Mouse (Mus musculus) forebrain, embryonic 15.5 days (tissue): Measurements from ENCODE around the gene Gal3st2. TPM values are rescaled to one million over a fixed set of nuclear protein-coding genes. Genes with fewer than 3 reads are reported as not detected.
"Not testable (repeated sequence)": the region's sequence is repeated elsewhere in the genome, so short reads cannot be mapped to it uniquely, and the experiment has no call there.

Experiments
- ATAC-seq: fragments of 200-750 bp; cut with Nextera tagmentation; replicated peaks from 2 replicates; pipeline ENCODE4 v1.8.0; 2017; ENCODE audit warnings: mild to moderate bottlenecking, moderate TSS enrichment, moderate library complexity
- H3K27ac ChIP-seq: fragments of 300-500 bp; sonication (generic); replicated peaks from 2 replicates; pipeline ENCODE4 v1.5.1; 2015; ENCODE audit warnings: mild to moderate bottlenecking, inconsistent platforms
- H3K27me3 ChIP-seq: fragments of 300-500 bp; sonication (generic); 2 replicates; pipeline ENCODE4 v1.6.1; 2015; ENCODE audit warnings: inconsistent platforms
- H3K36me3 ChIP-seq: fragments of 300-500 bp; sonication (generic); 2 replicates; pipeline ENCODE4 v1.6.1; 2015; ENCODE audit warnings: mild to moderate bottlenecking, inconsistent platforms
- H3K4me1 ChIP-seq: fragments of 300-500 bp; sonication (generic); 2 replicates; pipeline ENCODE4 v1.6.1; 2015; ENCODE audit warnings: inconsistent platforms
- H3K4me2 ChIP-seq: fragments of 300-500 bp; sonication (generic); replicated peaks from 2 replicates; pipeline ENCODE4 v1.6.1; 2015; ENCODE audit warnings: mild to moderate bottlenecking, inconsistent platforms
- H3K4me3 ChIP-seq: fragments of 300-500 bp; sonication (generic); 2 replicates; pipeline ENCODE4 v1.5.1; 2015; ENCODE audit warnings: mild to moderate bottlenecking, inconsistent platforms
- H3K9ac ChIP-seq: fragments of 300-500 bp; sonication (generic); replicated peaks from 2 replicates; pipeline ENCODE4 v1.6.1; 2015; ENCODE audit warnings: mild to moderate bottlenecking, inconsistent platforms
- H3K9me3 ChIP-seq: fragments of 300-500 bp; sonication (generic); 2 replicates; pipeline ENCODE4 v1.6.1; 2016; ENCODE audit warnings: inconsistent platforms
- WGBS: fragments of 180-500 bp; shearing (Covaris S2); methylation state at CpG from one replicate; pipeline ENCODE4 v1.1.7; 2015; ENCODE audit warnings: mixed read lengths; 5-methylcytosine and 5-hydroxymethylcytosine counted together
- polyA plus RNA-seq: library from polyadenylated mRNA; unstranded; fragments of >200 nt; fragmentation: Nextera tagmentation; extraction: Ambion mirVana; gene quantifications from 2 replicates; pipeline ENCODE4 v1.2.1, GENCODE M21; 2015

Gene Gal3st2
- not detected in 2 replicates for polyA plus RNA-seq

DNA sequence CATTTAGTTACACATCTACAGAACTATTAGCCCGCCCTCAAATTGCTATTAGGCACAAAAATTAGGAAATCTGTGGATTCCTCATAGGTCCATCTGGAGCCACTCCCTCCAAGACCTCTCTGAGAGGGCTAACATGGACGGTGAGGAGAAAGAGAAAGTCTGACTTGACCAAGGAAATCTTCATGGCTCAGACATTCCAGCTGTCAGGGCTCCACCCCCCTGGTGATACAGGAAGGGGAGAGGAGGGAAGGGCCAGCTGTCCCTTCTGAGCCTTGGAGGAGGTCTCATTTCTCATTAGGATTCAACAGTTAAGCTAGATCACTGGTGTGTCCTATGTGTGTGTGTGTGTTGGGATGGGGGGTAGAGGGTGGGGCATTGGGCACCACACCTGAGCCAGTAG lies at the start of gene Gal3st2:
Gene Gal3st2 (plus strand): TSS at position 259 of the 400 bp plus-strand sequence.
- not testable (repeated sequence) for ATAC-seq, H3K36me3 ChIP-seq, H3K4me1 ChIP-seq, H3K9me3 ChIP-seq, H3K4me2 ChIP-seq, H3K27ac ChIP-seq, H3K4me3 ChIP-seq, H3K27me3 ChIP-seq, H3K9ac ChIP-seq
- WGBS = 66% methylated on average over 2 of the region's 2 CpGs

DNA sequence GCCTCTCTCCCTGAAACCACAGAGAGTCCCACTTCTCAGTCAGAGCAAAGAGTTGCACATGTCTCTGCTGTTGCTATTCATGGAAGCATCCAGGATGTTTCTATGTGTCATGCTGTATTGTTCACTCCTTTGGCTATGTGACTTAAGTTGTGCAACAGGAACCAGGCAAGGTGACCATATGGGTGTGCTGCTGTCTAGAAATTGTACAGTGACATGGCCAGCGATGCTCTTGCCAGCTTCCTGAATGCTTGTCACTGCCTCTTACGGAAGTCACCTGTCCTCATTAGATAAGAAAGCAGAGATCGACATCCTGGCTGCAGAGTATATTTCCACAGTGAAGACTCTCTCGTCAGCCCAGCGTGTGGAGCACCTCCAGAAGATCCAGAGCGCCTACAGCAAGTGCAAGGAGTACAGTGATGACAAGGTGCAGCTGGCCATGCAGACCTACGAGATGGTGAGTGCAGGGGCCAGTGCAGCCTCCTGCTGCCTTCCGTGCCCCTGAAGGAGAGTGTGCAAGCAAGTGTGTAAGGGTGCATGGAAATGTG lies 49.5 kb upstream of the Gal3st2 start:
- Histone ChIP-seq H3K36me3 (peaks cover 72% of the 10 kb centered on the region), H3K9ac (no peak overlapping the region), H3K9me3 (no peaks in the 10 kb centered on the region), H3K27ac (no peak overlapping the region), H3K27me3 (no peaks in the 10 kb centered on the region), H3K4me3 (no peak overlapping the region), H3K4me2 (no peak overlapping the region), H3K4me1 (no peaks in the 10 kb centered on the region)
- 97% methylated on average over 8 of the region's 8 CpGs for WGBS
- no peak for ATAC-seq

DNA sequence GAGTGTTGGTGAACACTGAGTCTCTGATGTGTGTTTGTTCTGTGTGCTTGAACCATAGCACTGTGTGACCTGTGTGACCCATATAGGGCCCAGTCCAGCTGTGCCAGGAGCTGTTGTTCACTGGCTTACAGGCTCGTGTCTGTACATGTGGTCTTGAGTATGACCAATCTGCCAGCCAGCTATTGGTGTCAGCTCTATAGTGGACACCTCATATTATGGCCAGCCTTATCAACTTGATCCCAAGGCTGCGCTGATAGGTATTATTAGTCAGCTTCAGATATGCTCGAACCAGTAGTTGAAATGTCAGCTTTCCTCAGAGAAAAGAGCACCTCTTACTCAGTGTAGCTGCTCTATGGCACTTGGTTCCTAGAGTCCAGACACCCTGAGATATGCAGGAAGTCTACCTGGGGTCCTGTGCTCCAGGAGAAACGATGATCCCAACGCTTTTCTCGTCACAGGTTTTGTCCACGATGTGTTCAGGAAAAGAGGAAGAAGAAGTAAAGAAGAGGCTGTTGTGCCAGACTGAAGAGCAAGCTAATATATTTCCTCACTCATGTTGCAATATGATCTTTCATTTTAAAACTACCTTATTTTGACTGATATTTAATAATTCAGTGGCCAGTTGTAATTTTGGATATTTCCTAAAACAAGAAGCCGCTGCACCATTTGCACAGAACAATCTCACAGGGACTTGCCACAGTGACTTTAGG lies 43.1 kb upstream of the Gal3st2 start:
- Histone ChIP-seq H3K4me3 (no peak overlapping the region), H3K27me3 (no peaks in the 10 kb centered on the region), H3K36me3 (peaks cover 62% of the 10 kb centered on the region), H3K9ac (no peak overlapping the region), H3K4me1 (no peaks in the 10 kb centered on the region), H3K9me3 (no peaks in the 10 kb centered on the region), H3K27ac (no peak overlapping the region), H3K4me2 (no peak overlapping the region)
- no peak for ATAC-seq
- WGBS = 95% methylated on average over 8 of the region's 8 CpGs

DNA sequence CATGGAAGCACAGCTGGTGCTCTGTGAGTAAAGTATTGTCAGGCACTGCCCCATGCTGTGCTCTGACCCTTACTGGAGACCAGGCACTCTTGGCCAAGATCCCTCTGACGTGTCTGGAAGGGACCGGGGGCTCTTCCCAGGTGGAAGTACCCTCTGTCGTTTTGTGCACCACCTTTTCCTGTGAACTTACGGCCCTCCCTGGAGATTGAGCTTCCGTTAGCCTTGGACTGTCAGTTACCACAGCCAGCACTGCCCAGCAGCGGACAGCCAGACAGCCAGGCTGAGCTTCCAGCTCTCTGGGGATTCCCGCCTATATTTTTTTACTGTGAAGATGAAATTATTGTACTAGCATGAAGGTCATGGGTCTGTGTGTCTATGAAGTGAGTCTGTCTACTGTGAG lies 42.4 kb upstream of the Gal3st2 start:
- no peak overlapping the region for H3K4me2 ChIP-seq
- WGBS = 90% methylated on average over 7 of the region's 7 CpGs
- no peaks in the 10 kb centered on the region for H3K27me3 ChIP-seq
- no peak overlapping the region for H3K27ac ChIP-seq
- H3K9ac ChIP-seq = no peak overlapping the region
- no peaks in the 10 kb centered on the region for H3K4me1 ChIP-seq
- H3K36me3 ChIP-seq = peaks cover 55% of the 10 kb centered on the region
- H3K9me3 ChIP-seq = no peaks in the 10 kb centered on the region
- H3K4me3 ChIP-seq = no peak overlapping the region
- ATAC-seq = no peak

DNA sequence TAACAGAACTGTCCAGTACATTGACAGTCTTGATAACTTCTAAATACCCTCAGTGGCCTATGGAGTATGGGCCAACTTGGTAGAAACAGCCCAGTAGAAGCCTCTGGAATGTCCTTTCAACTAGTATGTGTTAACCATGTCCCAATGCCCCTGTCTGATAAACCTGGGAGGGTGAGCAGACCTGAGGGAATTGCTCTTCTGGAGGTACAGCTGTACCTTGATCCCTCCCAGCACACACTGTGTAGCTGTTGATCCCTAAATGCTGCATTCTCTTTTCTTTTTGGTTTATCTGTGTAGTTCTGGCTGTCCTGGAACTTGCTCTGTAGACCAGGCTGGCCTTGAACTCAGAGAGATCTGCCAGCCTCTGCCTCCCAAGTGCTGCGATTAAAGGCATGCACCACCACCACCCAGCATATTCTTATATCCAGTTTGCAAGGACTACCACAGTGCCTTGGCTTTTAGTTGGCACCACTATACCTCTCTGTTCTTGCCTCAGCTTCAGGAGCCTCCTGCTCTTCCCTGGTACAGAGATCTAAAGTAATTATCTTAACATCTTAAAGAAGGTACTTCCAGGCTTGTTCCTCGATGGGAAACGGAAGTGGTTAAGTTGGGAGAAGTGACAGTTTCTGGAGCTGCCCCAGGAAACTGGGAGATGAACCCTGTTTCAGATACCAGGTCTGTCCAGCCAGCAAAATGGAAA lies 37.2 kb upstream of the Gal3st2 start:
- Histone ChIP-seq H3K4me1 (peaks cover 17% of the 10 kb centered on the region), H3K27ac (peak overlapping the region; percentile 96), H3K4me2 (no peak overlapping the region), H3K9ac (peak overlapping the region; percentile 61), H3K4me3 (peak overlapping the region; percentile 61; the same call in 1 of the 2 replicates), H3K36me3 (peaks cover 13% of the 10 kb centered on the region), H3K27me3 (no peaks in the 10 kb centered on the region), H3K9me3 (no peaks in the 10 kb centered on the region)
- no peak for ATAC-seq
- 81% methylated on average over 3 of the region's 3 CpGs for WGBS

DNA sequence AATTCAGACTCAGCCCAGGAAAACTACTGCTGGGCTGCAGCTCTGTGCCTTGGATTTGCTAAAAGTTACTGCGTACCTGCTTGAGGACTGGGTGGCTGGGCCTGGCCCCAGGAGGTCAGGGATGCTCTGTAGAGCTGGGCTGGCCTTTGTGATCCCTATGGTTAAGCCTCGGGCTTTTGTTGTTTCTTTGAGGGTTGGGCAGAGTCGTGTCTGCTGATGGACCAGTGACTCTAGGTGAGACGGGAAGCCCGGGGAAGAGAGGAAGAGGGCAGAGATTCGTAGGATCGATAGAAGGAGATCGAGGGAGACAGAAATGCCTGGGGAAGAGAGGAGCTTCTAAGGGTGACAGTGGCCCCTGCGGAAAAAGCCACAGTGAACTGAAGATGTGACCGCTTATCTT lies 36.5 kb upstream of the Gal3st2 start, which contains the start of gene D2hgdh:
Gene D2hgdh (plus strand): TSS at position 301 of the 400 bp plus-strand sequence.
- WGBS = 4% methylated on average over 10 of the region's 10 CpGs
- peak within 1 kb of the TSS; percentile 61 for H3K9ac ChIP-seq
- H3K27ac ChIP-seq = peak within 1 kb of the TSS; percentile 96
- H3K4me2 ChIP-seq = peak within 1 kb of the TSS; percentile 78
- H3K36me3 ChIP-seq = peaks cover 6% of the 10 kb centered on the region
- H3K4me1 ChIP-seq = peaks cover 17% of the 10 kb centered on the region
- H3K4me3 ChIP-seq = peak within 1 kb of the TSS; percentile 61
- no peaks in the 10 kb centered on the region for H3K27me3 ChIP-seq
- H3K9me3 ChIP-seq = no peaks in the 10 kb centered on the region
- ATAC-seq = peak; percentile 15

DNA sequence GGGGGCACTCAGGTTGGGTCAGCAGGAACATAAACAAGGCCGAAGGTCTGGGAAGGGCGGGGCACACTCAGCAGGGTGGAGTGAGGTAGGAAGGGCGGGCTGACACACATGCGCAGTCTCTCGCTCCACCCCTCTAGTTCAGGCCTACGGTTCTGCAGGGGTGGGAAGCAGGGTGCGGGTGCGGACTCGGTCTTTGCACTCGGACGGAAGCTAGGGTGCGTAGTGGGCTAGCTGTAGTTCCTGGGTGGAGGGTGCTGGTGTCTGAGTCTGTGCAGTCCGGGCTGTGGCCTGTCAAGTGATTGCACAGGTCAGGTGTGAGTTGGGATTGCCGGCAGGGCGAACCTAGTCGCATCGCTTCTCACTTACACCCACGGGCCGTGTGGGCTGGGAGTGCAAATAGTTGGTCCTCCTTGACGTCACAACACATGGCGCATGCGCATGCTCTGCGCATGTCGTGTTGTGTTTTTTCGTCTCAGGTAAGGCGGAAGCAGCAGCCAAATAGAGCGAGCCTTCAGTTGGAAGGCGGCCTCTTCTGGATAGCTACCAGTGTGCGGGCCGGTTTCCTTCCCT lies 35.9 kb upstream of the Gal3st2 start:
- H3K9me3 ChIP-seq = no peaks in the 10 kb centered on the region
- H3K27me3 ChIP-seq = no peaks in the 10 kb centered on the region
- peaks cover 4% of the 10 kb centered on the region; the same call in 1 of the 2 replicates for H3K36me3 ChIP-seq
- ATAC-seq = peak; percentile 97
- H3K9ac ChIP-seq = peak overlapping the region; percentile 61
- peak overlapping the region; percentile 96 for H3K27ac ChIP-seq
- H3K4me1 ChIP-seq = peaks cover 17% of the 10 kb centered on the region
- WGBS = under 1% methylated on average over 30 of the region's 30 CpGs
- H3K4me2 ChIP-seq = peak overlapping the region; percentile 78
- H3K4me3 ChIP-seq = peak overlapping the region; percentile 61

DNA sequence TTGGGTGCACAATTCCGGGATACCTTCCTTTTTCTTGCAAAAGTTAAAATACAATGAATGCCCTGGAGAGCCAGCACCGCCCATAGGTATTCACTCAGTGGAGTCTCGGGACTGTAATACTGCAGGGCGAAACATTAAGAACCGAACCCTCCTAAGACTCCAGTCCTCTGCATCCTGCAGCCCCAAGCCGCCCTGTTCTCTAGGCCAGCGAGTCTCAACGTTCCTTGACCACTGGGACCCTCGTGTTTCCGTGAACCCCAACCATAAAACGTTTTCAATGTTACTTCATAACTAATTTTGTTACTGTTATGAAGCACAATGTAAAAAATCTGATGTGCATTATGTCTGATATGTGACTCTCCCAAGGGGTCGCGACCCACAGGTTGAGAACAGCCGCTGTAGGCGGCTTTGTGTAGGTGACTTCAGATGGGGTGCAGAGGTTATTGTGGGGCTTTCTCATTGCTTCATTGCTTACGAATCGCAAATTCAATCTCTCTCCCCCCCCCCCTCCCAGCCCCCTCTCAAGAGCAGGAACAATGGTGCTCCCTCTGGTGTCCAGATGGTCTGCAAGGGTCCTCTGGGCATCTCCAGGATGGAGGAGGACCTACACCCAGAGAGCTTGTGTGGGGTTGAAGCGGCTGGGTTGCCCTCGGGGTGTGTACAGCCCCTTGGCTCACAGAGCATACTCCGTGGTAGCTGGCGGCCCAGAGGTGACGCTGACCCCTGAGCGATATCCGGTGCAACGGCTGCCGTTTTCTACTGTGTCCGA lies 35.2 kb upstream of the Gal3st2 start:
- H3K36me3 ChIP-seq = peaks cover 2% of the 10 kb centered on the region; the same call in 1 of the 2 replicates
- ATAC-seq = peak; percentile 60
- H3K4me1 ChIP-seq = peaks cover 17% of the 10 kb centered on the region
- peak overlapping the region; percentile 61 for H3K4me3 ChIP-seq
- no peaks in the 10 kb centered on the region for H3K9me3 ChIP-seq
- 45% methylated on average over 27 of the region's 27 CpGs for WGBS
- no peaks in the 10 kb centered on the region for H3K27me3 ChIP-seq
- peak overlapping the region; percentile 78 for H3K4me2 ChIP-seq
- H3K9ac ChIP-seq = peak overlapping the region; percentile 61
- peak overlapping the region; percentile 96 for H3K27ac ChIP-seq

DNA sequence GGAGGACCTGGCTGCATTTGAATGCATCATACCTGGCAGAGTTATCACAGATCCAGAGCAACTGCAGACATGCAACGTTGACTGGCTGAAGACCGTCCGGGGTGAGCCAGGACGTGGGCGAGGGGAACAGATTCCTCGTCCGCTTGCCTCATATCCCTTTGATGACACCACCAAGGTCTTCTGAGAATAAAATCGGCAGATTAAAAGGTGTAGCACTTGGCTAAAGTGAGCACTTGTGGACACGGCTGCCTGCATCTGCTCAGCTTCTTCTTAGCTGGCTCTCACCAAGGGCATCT lies 34.6 kb upstream of the Gal3st2 start:
- no peaks in the 10 kb centered on the region for H3K9me3 ChIP-seq
- peak overlapping the region; percentile 78 for H3K4me2 ChIP-seq
- no peak overlapping the region for H3K27ac ChIP-seq
- no peak overlapping the region for H3K9ac ChIP-seq
- no peak overlapping the region; the same call in 1 of the 2 replicates for H3K4me3 ChIP-seq
- peaks cover 17% of the 10 kb centered on the region for H3K4me1 ChIP-seq
- no peaks in the 10 kb centered on the region for H3K36me3 ChIP-seq
- 91% methylated on average over 9 of the region's 9 CpGs for WGBS
- no peak for ATAC-seq
- H3K27me3 ChIP-seq = no peaks in the 10 kb centered on the region

DNA sequence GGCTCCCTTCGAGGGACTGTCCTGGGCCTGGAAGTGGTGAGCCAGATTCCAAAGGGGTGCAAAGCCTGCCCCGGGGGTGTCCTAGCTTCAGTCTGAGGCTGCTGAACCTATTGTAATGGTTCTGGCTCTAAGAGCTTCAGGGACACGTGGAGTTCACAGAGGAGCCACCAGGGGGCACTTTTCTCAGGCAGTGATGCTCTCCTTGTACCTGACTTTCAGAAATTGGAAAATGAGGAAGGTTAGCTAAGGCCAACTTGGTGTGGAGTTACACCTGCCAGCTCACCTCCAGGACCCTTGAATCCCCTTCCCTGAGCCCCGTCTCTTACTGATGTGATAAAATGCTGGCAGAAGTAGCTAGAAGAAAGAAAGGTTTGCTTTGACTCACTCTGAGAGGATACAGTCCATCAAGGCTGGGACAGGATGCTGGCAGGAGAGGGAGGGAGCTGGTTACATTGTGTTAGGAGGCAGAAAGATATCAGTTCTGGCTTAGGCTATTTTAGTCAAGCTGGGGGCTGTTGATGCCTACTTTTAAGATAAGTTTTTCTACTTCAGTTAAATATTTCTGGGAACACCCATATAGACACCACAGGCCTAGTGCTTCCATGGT lies 28.2 kb upstream of the Gal3st2 start:
- not testable (repeated sequence) for H3K9me3 ChIP-seq, H3K27me3 ChIP-seq, ATAC-seq, H3K4me3 ChIP-seq, H3K9ac ChIP-seq, H3K36me3 ChIP-seq, H3K27ac ChIP-seq, H3K4me2 ChIP-seq, H3K4me1 ChIP-seq
- 63% methylated on average over 4 of the region's 4 CpGs for WGBS

DNA sequence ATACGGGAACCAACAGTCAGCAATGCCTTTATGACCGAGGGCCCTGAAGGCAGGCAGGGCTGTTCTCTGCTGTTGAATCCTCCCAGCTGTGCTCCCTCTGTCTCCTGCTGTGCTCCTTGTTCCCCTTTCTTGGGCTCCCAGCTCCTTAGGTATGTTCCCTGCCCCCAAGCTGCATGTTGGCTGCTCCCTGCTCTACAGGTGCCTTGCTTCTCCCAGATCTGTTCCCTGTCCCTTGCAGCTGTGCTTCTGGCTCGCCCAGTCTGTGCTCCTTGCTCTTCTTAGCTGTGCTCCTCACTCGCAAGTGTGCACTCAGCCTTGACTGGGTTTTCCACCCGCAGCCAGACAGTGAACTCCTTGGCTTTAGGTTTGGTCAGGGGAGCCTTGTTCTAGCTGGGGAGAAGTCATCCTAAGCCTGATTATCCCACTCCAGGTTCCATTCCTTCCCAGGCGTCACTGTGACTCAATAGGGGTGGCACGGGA lies 26.4 kb upstream of the Gal3st2 start:
- ATAC-seq = no peak
- Histone ChIP-seq H3K27ac (no peak overlapping the region), H3K27me3 (no peaks in the 10 kb centered on the region), H3K9me3 (no peaks in the 10 kb centered on the region), H3K36me3 (peaks cover 7% of the 10 kb centered on the region; the same call in 1 of the 2 replicates), H3K4me2 (no peak overlapping the region), H3K9ac (no peak overlapping the region), H3K4me1 (no peaks in the 10 kb centered on the region), H3K4me3 (no peak overlapping the region)
- 83% methylated on average over 7 of the region's 7 CpGs for WGBS
